Mouse (Mus musculus): ENCODE data around the gene Fras1. TPM values are rescaled to one million over a fixed set of nuclear protein-coding genes. Genes with fewer than 3 reads are reported as not detected.

Fras1 gene
- polyA plus RNA-seq, 1 experiment from 2014 or later, result 30.5 TPM

- H3K9me3 ChIP-seq (ENCODE audit: low read depth, low read length), result no peaks in the 10 kb centered on the region
- H3K27me3 ChIP-seq (ENCODE audit: insufficient read depth, low read length), result no peaks in the 10 kb centered on the region
- ATAC-seq (ENCODE audit: insufficient read depth) (no peak), DNase-seq (no peak)
- no peak overlapping the region for H3K4me2 ChIP-seq
- WGBS, result 82% methylated on average over 15 of the region's 15 CpGs
- TF ChIP-seq CTCF (IDR thresholded peaks at IDR 0.05; ENCODE audit: low read depth), result no peak
- no peaks in the 10 kb centered on the region for H3K36me3 ChIP-seq (ENCODE audit: insufficient read depth)
- no peak overlapping the region for H3K9ac ChIP-seq
- no peak overlapping the region for H3K27ac ChIP-seq (ENCODE audit: low read depth)
- H3K4me3 ChIP-seq (ENCODE audit: low read depth, low read length), result no peak overlapping the region
- no peaks in the 10 kb centered on the region for H3K4me1 ChIP-seq (ENCODE audit: insufficient read depth)
Measured at GRCm38 (mm10) chr5:96386138-96386933, 12.6 kb downstream of the Fras1 start.

DNA sequence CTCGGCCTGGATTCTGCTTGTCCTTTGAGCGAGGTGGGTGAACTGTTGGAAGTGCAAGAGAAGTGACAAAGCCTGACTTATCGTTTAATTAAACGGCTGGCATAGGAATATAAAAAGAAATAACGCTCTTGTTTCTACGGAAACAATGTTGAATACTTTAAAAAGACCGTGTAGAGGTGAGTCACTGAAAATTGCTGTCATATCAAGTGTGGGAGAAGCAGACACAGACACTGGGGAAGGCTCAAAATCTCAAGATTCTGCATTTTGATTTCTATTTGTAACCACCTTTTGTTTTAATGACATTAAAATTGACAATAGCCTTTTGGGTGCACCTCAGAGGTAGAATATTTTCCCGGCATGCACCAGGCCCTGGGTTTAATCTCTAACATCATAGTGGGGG is 14.6 kb downstream of the Fras1 start:
- Histone ChIP-seq H3K9me3 (ENCODE audit: low read depth, low read length) (no peaks in the 10 kb centered on the region), H3K27ac (ENCODE audit: low read depth) (no peak overlapping the region), H3K4me2 (no peak overlapping the region), H3K4me3 (ENCODE audit: low read depth, low read length) (no peak overlapping the region), H3K27me3 (ENCODE audit: insufficient read depth, low read length) (no peaks in the 10 kb centered on the region), H3K9ac (no peak overlapping the region), H3K4me1 (ENCODE audit: insufficient read depth) (no peaks in the 10 kb centered on the region), H3K36me3 (ENCODE audit: insufficient read depth) (no peaks in the 10 kb centered on the region)
- no peak for ATAC-seq (ENCODE audit: insufficient read depth)
- no peak for TF ChIP-seq CTCF (IDR thresholded peaks at IDR 0.05; ENCODE audit: low read depth)
- DNase-seq, result no peak
- 95% methylated on average over 8 of the region's 8 CpGs for WGBS

DNA sequence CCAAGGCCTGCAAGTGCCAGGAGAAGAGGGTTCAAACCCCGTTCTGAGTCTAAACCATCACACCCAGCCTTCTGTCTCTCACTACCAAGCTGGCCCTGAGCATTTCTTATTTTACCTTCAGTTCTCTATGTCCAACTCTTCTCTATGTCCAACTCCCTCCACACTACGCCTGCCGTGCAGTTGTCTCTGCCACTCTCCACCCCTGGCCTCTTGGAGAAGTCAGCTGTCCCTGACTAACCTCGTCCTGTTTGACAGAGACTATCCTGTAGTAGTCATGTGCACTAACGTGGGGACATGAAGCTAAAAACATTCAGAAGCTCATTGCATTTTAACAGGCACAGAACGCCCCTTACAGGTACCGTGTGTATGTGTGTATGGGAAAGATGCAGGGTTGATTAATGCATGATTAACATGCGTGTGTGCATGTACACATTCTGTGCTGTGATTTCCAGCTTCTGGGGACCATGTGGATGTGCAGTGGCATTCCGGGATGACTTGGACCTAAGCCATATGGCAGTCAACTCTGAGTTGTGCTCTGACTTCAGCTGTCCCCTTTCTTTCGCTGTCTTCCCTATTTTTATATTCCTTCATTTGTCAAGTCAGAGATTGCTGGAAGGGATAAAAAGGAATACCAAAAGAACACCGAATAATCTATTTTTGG is 16.3 kb downstream of the Fras1 start:
- H3K9me3 ChIP-seq (ENCODE audit: low read depth, low read length), result no peaks in the 10 kb centered on the region
- TF ChIP-seq CTCF (IDR thresholded peaks at IDR 0.05; ENCODE audit: low read depth), result no peak
- no peaks in the 10 kb centered on the region for H3K27me3 ChIP-seq (ENCODE audit: insufficient read depth, low read length)
- no peaks in the 10 kb centered on the region for H3K36me3 ChIP-seq (ENCODE audit: insufficient read depth)
- no peak overlapping the region for H3K27ac ChIP-seq (ENCODE audit: low read depth)
- no peak overlapping the region for H3K4me2 ChIP-seq
- H3K4me1 ChIP-seq (ENCODE audit: insufficient read depth), result no peaks in the 10 kb centered on the region
- peak; percentile 49 for DNase-seq
- no peak for ATAC-seq (ENCODE audit: insufficient read depth)
- H3K4me3 ChIP-seq (ENCODE audit: low read depth, low read length), result no peak overlapping the region
- H3K9ac ChIP-seq, result no peak overlapping the region
- WGBS, result 72% methylated on average over 11 of the region's 11 CpGs

- peaks cover 2% of the 10 kb centered on the region for H3K4me1 ChIP-seq (ENCODE audit: insufficient read depth)
- ATAC-seq (ENCODE audit: insufficient read depth) (no peak), DNase-seq (no peak)
- H3K4me3 ChIP-seq (ENCODE audit: low read depth, low read length), result no peak overlapping the region
- WGBS, result 83% methylated on average over 4 of the region's 4 CpGs
- H3K9ac ChIP-seq, result no peak overlapping the region
- TF ChIP-seq CTCF (IDR thresholded peaks at IDR 0.05; ENCODE audit: low read depth), result no peak
- H3K27me3 ChIP-seq (ENCODE audit: insufficient read depth, low read length), result no peaks in the 10 kb centered on the region
- no peak overlapping the region for H3K4me2 ChIP-seq
- H3K9me3 ChIP-seq (ENCODE audit: low read depth, low read length), result no peaks in the 10 kb centered on the region
- no peaks in the 10 kb centered on the region for H3K36me3 ChIP-seq (ENCODE audit: insufficient read depth)
- no peak overlapping the region for H3K27ac ChIP-seq (ENCODE audit: low read depth)
Measured at GRCm38 (mm10) chr5:96391086-96391485, 17.3 kb downstream of the Fras1 start.

- H3K27me3 ChIP-seq (ENCODE audit: insufficient read depth, low read length), result no peaks in the 10 kb centered on the region
- no peak overlapping the region for H3K4me2 ChIP-seq
- no peak overlapping the region for H3K27ac ChIP-seq (ENCODE audit: low read depth)
- no peaks in the 10 kb centered on the region for H3K9me3 ChIP-seq (ENCODE audit: low read depth, low read length)
- H3K9ac ChIP-seq, result no peak overlapping the region
- H3K4me1 ChIP-seq (ENCODE audit: insufficient read depth), result peaks cover 10% of the 10 kb centered on the region
- no peaks in the 10 kb centered on the region for H3K36me3 ChIP-seq (ENCODE audit: insufficient read depth)
- WGBS, result 59% methylated on average over 4 of the region's 4 CpGs
- DNase-seq (peak; percentile 80), ATAC-seq (ENCODE audit: insufficient read depth) (peak; percentile 60; the same call in 1 of the 2 replicates)
- no peak overlapping the region for H3K4me3 ChIP-seq (ENCODE audit: low read depth, low read length)
- TF ChIP-seq CTCF (IDR thresholded peaks at IDR 0.05; ENCODE audit: low read depth), result no peak
Measured at GRCm38 (mm10) chr5:96394947-96395346, 21.2 kb downstream of the Fras1 start.

DNA sequence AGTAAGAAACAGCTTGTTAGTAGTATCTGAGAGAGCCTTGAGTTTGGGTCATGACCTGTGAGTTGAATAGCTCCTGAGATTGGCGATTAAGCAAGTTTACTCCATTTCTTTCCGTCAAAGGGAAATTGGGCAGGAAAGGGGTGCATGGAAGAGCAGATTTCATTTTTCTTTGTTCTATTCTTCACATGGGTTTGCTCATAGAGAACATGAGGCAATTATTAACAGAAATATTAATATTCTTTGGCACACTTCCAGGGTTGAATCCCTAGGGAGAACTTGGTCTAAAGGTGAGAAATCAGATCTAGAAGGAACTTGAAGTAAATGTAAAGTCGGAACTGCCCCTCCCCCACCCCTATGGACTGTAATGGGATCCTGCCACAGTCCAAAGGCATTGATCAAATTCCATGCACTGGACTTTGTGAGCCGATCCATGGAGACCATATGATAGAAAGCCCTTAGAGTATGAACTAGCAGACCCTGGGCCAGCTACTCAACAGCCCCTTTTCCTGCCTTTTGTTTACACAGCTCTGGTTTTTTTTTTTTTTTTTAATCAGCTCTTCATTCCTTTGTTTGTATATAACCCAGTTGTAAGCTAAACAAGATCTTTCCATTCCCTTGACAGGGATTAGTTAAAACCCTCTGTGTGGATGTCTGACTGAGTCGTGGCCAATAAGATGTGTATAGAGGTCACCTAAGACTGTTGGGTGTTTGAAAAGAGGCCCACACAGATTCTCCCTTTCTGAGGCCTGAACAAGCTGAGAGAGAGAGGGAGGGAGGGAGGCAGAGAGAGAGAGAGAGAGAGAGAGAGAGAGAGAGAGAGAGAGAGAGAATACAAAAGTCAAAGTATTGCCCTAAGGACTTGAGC is 22.3 kb downstream of the Fras1 start:
- DNase-seq (peak; percentile 55), ATAC-seq (ENCODE audit: insufficient read depth) (peak; percentile 87)
- no peak overlapping the region for H3K9ac ChIP-seq
- no peaks in the 10 kb centered on the region for H3K27me3 ChIP-seq (ENCODE audit: insufficient read depth, low read length)
- H3K4me3 ChIP-seq (ENCODE audit: low read depth, low read length), result no peak overlapping the region
- H3K36me3 ChIP-seq (ENCODE audit: insufficient read depth), result no peaks in the 10 kb centered on the region
- TF ChIP-seq CTCF (IDR thresholded peaks at IDR 0.05; ENCODE audit: low read depth), result no peak
- H3K9me3 ChIP-seq (ENCODE audit: low read depth, low read length), result no peaks in the 10 kb centered on the region
- WGBS, result 16% methylated on average over 5 of the region's 5 CpGs
- H3K4me1 ChIP-seq (ENCODE audit: insufficient read depth), result peaks cover 10% of the 10 kb centered on the region
- no peak overlapping the region for H3K4me2 ChIP-seq
- peak overlapping the region; percentile 63; the same call in 1 of the 2 replicates for H3K27ac ChIP-seq (ENCODE audit: low read depth)

All from lung, embryonic 14.5 days (tissue).